Mouse (Mus musculus) layer of hippocampus, postnatal 14 days (tissue): ENCODE measurements around the gene Ccdc136. TPM values are rescaled to one million over a fixed set of nuclear protein-coding genes. Genes with fewer than 3 reads are reported as not detected.

Source experiments
- DNase-seq, 2 experiments: peaks; one replicate each; pipeline ENCODE4 v3.0.0; 2021 to 2022; ENCODE audit warnings: low spot score in 2 of 2, mixed read lengths in 1 of 2
- microRNA-seq, 2 experiments: library from miRNA; unstranded; fragments of <30 nt; microRNA quantifications; one replicate each; pipeline ENCODE4 v1.2.0; 2021
- total RNA-seq, 2 experiments: library from RNA; stranded (reverse); gene quantifications; 2 replicates each; pipeline ENCODE4 v1.2.3; 2021

Ccdc136 gene
- total RNA-seq, 2 experiments from 2014 or later: 60.0 to 66.7 TPM

DNA sequence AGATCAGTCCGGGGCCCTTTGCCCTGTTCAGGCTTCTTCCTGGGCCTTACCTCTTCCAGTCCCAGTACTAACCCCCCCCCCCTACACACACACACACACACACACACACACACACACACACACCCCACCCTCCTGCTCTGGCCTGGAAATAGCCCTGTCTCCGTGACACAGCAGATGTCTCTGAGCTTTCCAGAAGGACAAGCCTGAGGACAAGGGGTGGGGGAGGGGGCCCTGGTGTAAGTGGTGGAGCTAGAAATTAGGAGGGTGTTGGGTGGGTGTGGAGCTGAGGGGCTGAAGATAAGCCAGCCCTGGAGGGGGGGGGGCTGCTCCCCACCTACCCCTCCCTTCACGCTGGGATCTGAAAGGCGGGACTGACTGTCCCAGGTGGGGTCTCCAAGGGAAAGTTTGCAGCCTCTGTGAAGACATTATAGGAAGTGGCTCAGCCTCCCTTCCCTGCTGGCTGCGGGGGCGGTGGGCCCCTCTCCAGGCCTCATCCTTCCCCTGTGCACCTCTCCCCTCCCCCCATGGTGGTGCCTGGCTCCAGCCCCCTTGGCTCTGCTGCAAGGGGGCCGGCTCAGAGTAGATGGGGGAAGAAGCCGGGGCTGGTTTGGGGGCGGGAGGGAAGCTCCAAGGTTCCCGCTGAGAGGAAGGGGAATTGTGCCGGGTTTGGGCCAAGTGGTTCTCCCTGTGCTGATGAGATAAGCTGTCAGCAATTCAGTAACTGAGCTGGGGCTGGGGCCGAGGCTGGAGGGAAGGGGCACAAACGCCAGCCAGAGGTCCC is 39.0 kb downstream of the Ccdc136 start:
- DNase-seq: no peak

GRCm38 (mm10) chr6:29435940-29436451 is 39.9 kb downstream of the Ccdc136 start:
- DNase-seq: no peak

DNA sequence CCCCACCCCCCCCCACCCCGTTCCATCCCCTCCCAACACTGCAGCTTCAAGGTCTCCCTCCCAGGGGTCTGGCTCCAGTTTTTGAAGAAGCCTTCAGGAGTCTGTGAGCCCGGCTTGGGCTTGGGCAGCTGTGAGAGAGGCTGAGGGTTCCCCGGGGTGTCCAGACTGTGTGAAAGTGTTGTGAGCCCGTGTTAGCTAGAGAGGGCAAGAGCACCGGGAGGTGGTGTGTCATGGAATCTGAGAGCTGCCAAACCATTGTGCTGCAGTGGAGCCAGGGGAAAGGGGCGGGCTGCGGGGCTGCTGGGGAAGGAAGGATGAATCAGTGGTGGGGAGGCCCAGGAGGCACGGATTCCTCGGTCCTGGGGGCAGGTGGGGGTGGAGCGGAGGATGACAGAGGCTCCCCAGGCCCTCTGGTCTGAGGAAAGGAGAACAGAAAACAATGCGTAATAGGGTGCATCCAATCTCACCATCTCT is 40.4 kb downstream of the Ccdc136 start:
- DNase-seq: no peak

GRCm38 (mm10) chr6:29439251-29439650 is 43.1 kb downstream of the Ccdc136 start:
- DNase-seq: no peak

GRCm38 (mm10) chr6:29439789-29440188 is 43.7 kb downstream of the Ccdc136 start:
- DNase-seq: no peak

GRCm38 (mm10) chr6:29444773-29445172 is 48.7 kb downstream of the Ccdc136 start:
- DNase-seq: no peak

- no peak for DNase-seq
Observed at GRCm38 (mm10) chr6:29445354-29445753, 49.2 kb downstream of the Ccdc136 start.

GRCm38 (mm10) chr6:29449858-29450257 is 53.7 kb downstream of the Ccdc136 start:
- DNase-seq: no peak

GRCm38 (mm10) chr6:29450667-29451066 is 54.6 kb downstream of the Ccdc136 start:
- DNase-seq: no peak

- DNase-seq: no peak
Observed at GRCm38 (mm10) chr6:29461502-29461901, 65.4 kb downstream of the Ccdc136 start.

GRCm38 (mm10) chr6:29463388-29463787 is 67.3 kb downstream of the Ccdc136 start:
- DNase-seq: no peak

- DNase-seq: peak; percentile 88 to 95
Observed at GRCm38 (mm10) chr6:29467583-29468354, 71.7 kb downstream of the Ccdc136 start, which contains the start of gene Atp6v1f. Gene Atp6v1f, plus strand, starts transcription at chr6:29467718.

GRCm38 (mm10) chr6:29468851-29469250 is 72.7 kb downstream of the Ccdc136 start:
- no peak for DNase-seq

DNA sequence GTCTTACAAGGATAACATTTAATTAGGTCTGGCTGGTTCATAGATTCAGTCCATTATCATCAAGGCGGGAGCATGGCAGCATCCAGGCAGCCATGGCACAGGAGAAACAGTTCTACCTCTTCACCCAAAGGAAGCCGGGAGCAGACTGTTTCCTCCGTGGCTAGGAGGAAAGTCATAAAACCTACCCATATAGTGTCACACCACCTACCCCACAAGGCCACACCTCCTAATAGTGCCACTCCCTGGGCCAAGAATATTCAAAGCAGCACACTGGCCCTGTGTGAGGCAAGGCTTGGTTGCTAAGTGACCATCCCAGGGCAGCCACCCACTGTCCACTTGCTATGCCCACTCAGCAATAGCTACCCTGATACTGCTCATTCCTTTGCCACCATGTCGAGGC is 75.0 kb downstream of the Ccdc136 start, which contains the start of gene Atp6v1fnb:
Atp6v1fnb (plus strand) TSS at position 301 of the 400 bp plus-strand sequence.
- no peak for DNase-seq

GRCm38 (mm10) chr6:29473941-29474691 is 78.0 kb downstream of the Ccdc136 start:
- peak; percentile 41 to 64 for DNase-seq

DNA sequence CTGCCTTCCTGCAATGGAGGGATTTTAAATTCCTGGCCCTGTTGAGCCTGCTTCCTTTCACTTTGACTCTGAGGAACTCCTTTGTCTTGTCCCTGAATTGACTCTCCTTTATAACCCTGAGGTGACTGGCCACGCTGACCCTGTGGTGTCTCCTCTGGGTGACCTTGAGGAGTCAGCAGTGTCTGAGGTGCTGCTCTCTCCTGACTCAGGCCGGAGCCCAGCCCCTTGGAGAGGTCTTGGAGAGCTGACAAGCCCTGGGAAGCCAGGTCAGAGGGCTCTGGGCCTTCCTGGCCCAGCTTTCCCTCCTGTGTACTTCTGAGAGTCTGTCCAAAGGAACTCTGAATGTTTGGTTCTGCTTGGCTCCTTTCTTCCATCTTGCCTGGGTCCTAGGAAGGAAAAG is 78.6 kb downstream of the Ccdc136 start:
- DNase-seq: no peak

Small RNA genes within 50 kb of the gene (microRNA-seq; reads per million reads assigned to microRNA genes)
- 0.28 to 0.45 reads per million in 2 experiments for gene Gm26220
- gene Gm44354: 0 reads per million in 2 experiments

Other genes with a start within 250 kb of the Ccdc136 start
- 10 to 100 TPM; 36.1 to 36.3 TPM for gene Rbm28, start 231.3 kb upstream of the Ccdc136 start, total RNA-seq
- 1 to 10 TPM; 4.8 TPM for gene Prrt4, start 216.7 kb upstream of the Ccdc136 start, total RNA-seq
- gene Impdh1, start 179.9 kb upstream of the Ccdc136 start, total RNA-seq: 10 to 100 TPM; 59.5 to 62.0 TPM
- 1 to 10 TPM; 5.9 to 6.4 TPM for gene Hilpda, start 123.8 kb upstream of the Ccdc136 start, total RNA-seq
- gene Fam71f2, start 116.7 kb upstream of the Ccdc136 start, total RNA-seq: under 1 TPM in 1 of 2 experiments, not detected in 1; 0.43 TPM
- not detected for gene Fam71f1, start 77.2 kb upstream of the Ccdc136 start, total RNA-seq
- 10 to 100 TPM; 89.6 to 95.9 TPM for gene Calu, start 48.2 kb upstream of the Ccdc136 start, total RNA-seq
- under 1 TPM; 0.26 to 0.35 TPM for gene Opn1sw, start 7.8 kb upstream of the Ccdc136 start, total RNA-seq
- 1 to 10 TPM; 1.8 to 3.2 TPM for gene Flnc, start 36.9 kb downstream of the Ccdc136 start, total RNA-seq
- 100 to 1,000 TPM; 234 to 240 TPM for gene Atp6v1f, start 71.4 kb downstream of the Ccdc136 start, total RNA-seq
- under 1 TPM in 1 of 2 experiments, not detected in 1; 0.85 TPM for gene Atp6v1fnb, start 75.1 kb downstream of the Ccdc136 start, total RNA-seq
- 1 to 10 TPM; 6.8 to 7.5 TPM for gene Kcp, start 111.6 kb downstream of the Ccdc136 start, total RNA-seq
- gene Irf5, start 130.3 kb downstream of the Ccdc136 start, total RNA-seq: 1 to 10 TPM; 3.5 to 3.7 TPM
- 10 to 100 TPM; 67.8 to 68.7 TPM for gene Tnpo3, start 213.6 kb downstream of the Ccdc136 start, total RNA-seq